Mouse (Mus musculus): ENCODE results near the gene Ccn2. TPM values are rescaled to one million over a fixed set of nuclear protein-coding genes. Genes with fewer than 3 reads are reported as not detected.
"Not testable (repeated sequence)": the region's sequence is repeated elsewhere in the genome, so short reads cannot be mapped to it uniquely, and the experiment has no call there.

Gene Ccn2
- polyA plus RNA-seq, 1 experiment = 7.2 TPM

DNA sequence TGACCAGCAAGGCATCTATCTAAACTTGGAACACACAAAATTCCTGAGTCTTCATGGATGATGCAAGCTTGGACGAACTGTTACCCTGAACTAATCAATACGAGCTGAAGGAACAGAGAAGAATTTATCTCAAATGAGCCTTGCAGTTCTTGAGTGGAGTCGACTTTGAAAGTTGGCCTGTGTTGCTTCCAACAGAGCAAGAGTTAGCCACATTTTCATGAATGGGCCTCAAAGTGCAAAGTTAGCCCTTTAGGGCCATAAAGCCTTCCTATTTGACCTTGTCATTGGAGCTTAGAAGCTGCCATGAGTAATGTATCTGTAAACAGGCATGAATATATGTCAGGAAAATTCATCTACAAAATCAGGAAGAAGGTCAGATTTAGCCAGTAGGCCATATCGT lies 19.5 kb downstream of the Ccn2 start:
- no peak overlapping the region for H3ac ChIP-seq (ENCODE audit: control insufficient read depth, insufficient read length)
- H3K79me2 ChIP-seq (ENCODE audit: control insufficient read depth, insufficient read depth) = no peaks in the 10 kb centered on the region
- TF ChIP-seq POLR2A (IDR thresholded peaks at IDR 0.05; ENCODE audit: insufficient read length, low read depth) = no peak
- TF ChIP-seq SRF (IDR thresholded peaks at IDR 0.05; ENCODE audit: control insufficient read depth, insufficient read length, low read depth) = no peak
- TF ChIP-seq MYOD1 (IDR thresholded peaks at IDR 0.05; ENCODE audit: control insufficient read depth in 1 of 3, insufficient read length in 2 of 3, low read depth in 2 of 3) = no peak
- no peak for TF ChIP-seq TCF12 (IDR thresholded peaks at IDR 0.05; ENCODE audit: insufficient read depth, poor library complexity, severe bottlenecking)
- TF ChIP-seq MAX (IDR thresholded peaks at IDR 0.05; ENCODE audit: low read depth) = no peak
- H3K36me3 ChIP-seq (ENCODE audit: control insufficient read depth, insufficient read depth) = no peaks in the 10 kb centered on the region
- no peaks in the 10 kb centered on the region for H3K27me3 ChIP-seq (ENCODE audit: control insufficient read depth, insufficient read depth, insufficient read length)
- no peak overlapping the region for H3K4me2 ChIP-seq (ENCODE audit: low read depth)
- no peak overlapping the region for H3K4me3 ChIP-seq

DNA sequence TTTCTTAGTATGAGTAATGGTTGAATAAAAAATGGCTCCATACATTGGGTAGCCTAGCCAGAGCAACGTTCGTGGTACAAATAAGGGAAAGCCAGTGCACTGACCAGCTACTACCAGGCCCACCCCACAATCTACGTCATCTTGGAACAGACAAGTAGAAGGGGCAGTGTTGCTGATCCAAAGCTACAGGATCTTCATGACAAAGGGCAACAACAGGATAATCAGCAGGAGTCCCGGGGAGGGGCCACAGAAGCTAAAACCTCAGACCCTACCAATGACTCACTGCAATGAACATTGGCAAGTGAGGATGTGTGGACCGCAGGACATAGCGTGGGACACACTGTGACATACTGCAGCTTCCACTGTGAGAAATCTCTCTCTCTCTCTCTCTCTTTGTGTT lies 20.6 kb downstream of the Ccn2 start:
- Histone ChIP-seq H3K36me3 (ENCODE audit: control insufficient read depth, insufficient read depth) (no peaks in the 10 kb centered on the region), H3K27me3 (ENCODE audit: control insufficient read depth, insufficient read depth, insufficient read length) (no peaks in the 10 kb centered on the region), H3K4me3 (no peak overlapping the region), H3K79me2 (ENCODE audit: control insufficient read depth, insufficient read depth) (no peaks in the 10 kb centered on the region), H3ac (ENCODE audit: control insufficient read depth, insufficient read length) (no peak overlapping the region), H3K4me2 (ENCODE audit: low read depth) (no peak overlapping the region)
- no peak for TF ChIP-seq TCF12 (IDR thresholded peaks at IDR 0.05; ENCODE audit: insufficient read depth, poor library complexity, severe bottlenecking)
- TF ChIP-seq CEBPB (IDR thresholded peaks at IDR 0.05; ENCODE audit: insufficient read depth, poor library complexity, severe bottlenecking) = no peak
- TF ChIP-seq REST (IDR thresholded peaks at IDR 0.05; ENCODE audit: insufficient read depth, insufficient read length) = no peak
- no peak for TF ChIP-seq SRF (IDR thresholded peaks at IDR 0.05; ENCODE audit: control insufficient read depth, insufficient read length, low read depth)
- TF ChIP-seq POLR2A (IDR thresholded peaks at IDR 0.05; ENCODE audit: insufficient read length, low read depth) = no peak
- no peak for TF ChIP-seq E2F4 (IDR thresholded peaks at IDR 0.05; ENCODE audit: insufficient read depth)
- no peak for TF ChIP-seq POLR2AphosphoS2 (IDR thresholded peaks at IDR 0.05; ENCODE audit: insufficient read length, low read depth)
- TF ChIP-seq MYOD1 (IDR thresholded peaks at IDR 0.05; ENCODE audit: control insufficient read depth in 1 of 3, insufficient read length in 2 of 3, low read depth in 2 of 3) = no peak
- no peak for TF ChIP-seq MYOG (IDR thresholded peaks at IDR 0.05; ENCODE audit: control insufficient read depth in 1 of 3, insufficient read depth in 1 of 3, insufficient read length in 2 of 3, low read depth in 2 of 3)
- TF ChIP-seq TCF3 (IDR thresholded peaks at IDR 0.05; ENCODE audit: insufficient read length, low read depth) = no peak
- TF ChIP-seq MAX (IDR thresholded peaks at IDR 0.05; ENCODE audit: low read depth) = no peak
- TF ChIP-seq USF1 (IDR thresholded peaks at IDR 0.05; ENCODE audit: low read depth) = no peak

DNA sequence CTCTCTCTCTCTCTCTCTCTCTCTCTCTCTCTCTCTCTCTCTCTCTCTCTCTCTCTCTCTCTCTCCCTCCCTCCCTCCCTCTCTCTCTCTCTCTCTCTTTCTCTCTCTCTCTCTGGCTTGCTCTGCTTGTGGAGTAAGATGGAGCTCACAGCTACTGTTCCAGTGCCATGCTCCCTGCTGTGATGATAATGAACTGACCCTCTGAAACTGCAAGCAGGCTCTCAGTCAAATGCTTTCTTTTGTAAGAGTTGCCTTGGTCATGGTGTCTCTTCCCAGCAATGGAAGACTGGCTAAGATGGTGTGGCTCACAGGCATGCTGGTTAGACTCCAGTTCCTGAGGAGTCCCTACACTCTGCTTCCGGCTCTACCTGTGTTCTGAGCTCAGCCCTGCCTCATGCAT lies 21.3 kb downstream of the Ccn2 start:
- H3K4me2 ChIP-seq (ENCODE audit: low read depth); H3K79me2 ChIP-seq (ENCODE audit: control insufficient read depth, insufficient read depth); H3K27me3 ChIP-seq (ENCODE audit: control insufficient read depth, insufficient read depth, insufficient read length); H3K4me3 ChIP-seq; H3ac ChIP-seq (ENCODE audit: control insufficient read depth, insufficient read length); H3K36me3 ChIP-seq (ENCODE audit: control insufficient read depth, insufficient read depth): not testable (repeated sequence)

DNA sequence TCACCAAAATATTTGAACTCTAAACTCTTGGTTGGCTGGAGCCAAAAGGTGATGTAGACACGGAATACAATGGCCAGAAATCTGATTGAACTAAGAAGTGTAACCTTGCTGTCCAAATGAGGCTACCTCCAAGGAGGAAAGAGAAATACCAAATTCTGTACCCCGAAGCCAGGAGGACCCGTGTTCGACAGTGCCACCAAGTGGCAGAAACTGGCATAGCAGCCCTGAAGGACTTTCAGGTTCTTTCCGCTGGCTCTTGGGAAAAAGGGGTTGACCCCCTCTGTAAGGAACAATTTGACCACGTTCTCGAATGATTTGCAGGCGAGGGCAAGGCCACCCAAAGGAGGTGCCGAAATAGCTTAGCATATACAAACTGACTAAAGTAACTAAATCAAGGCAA lies 26.3 kb downstream of the Ccn2 start:
- Histone ChIP-seq H3K27me3 (ENCODE audit: control insufficient read depth, insufficient read depth, insufficient read length) (no peaks in the 10 kb centered on the region), H3K4me3 (no peak overlapping the region), H3K4me2 (ENCODE audit: low read depth) (no peak overlapping the region), H3K79me2 (ENCODE audit: control insufficient read depth, insufficient read depth) (no peaks in the 10 kb centered on the region), H3K36me3 (ENCODE audit: control insufficient read depth, insufficient read depth) (no peaks in the 10 kb centered on the region), H3ac (ENCODE audit: control insufficient read depth, insufficient read length) (no peak overlapping the region)
- no peak for TF ChIP-seq MYOG (IDR thresholded peaks at IDR 0.05; ENCODE audit: control insufficient read depth in 1 of 3, insufficient read depth in 1 of 3, insufficient read length in 2 of 3, low read depth in 2 of 3)
- no peak for TF ChIP-seq TCF3 (IDR thresholded peaks at IDR 0.05; ENCODE audit: insufficient read length, low read depth)
- TF ChIP-seq USF1 (IDR thresholded peaks at IDR 0.05; ENCODE audit: low read depth) = no peak
- TF ChIP-seq TCF12 (IDR thresholded peaks at IDR 0.05; ENCODE audit: insufficient read depth, poor library complexity, severe bottlenecking) = no peak
- TF ChIP-seq SRF (IDR thresholded peaks at IDR 0.05; ENCODE audit: control insufficient read depth, insufficient read length, low read depth) = no peak

DNA sequence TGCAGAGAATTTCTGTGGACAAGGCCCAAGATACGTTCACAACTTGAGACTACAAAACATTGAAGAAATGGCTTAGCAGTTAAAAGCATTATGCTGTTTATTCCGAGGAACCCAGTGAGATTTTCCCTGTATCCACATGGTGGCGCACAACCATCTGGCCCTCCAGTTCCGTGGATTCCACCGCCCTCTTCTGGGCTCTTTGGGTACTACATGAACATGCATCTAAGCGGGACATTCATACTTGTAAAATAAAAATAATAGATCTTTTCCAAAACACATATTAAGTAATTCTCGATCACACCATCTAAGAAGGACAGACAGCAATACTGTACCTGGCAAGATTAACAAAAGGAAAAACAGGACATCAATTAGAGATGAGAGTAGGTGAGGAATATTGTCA lies 27.3 kb downstream of the Ccn2 start:
- TF ChIP-seq REST (IDR thresholded peaks at IDR 0.05; ENCODE audit: insufficient read depth, insufficient read length) = no peak
- TF ChIP-seq E2F4 (IDR thresholded peaks at IDR 0.05; ENCODE audit: insufficient read depth) = no peak
- TF ChIP-seq USF1 (IDR thresholded peaks at IDR 0.05; ENCODE audit: low read depth) = no peak
- TF ChIP-seq TCF3 (IDR thresholded peaks at IDR 0.05; ENCODE audit: insufficient read length, low read depth) = no peak
- TF ChIP-seq TCF12 (IDR thresholded peaks at IDR 0.05; ENCODE audit: insufficient read depth, poor library complexity, severe bottlenecking) = no peak
- no peak for TF ChIP-seq MAX (IDR thresholded peaks at IDR 0.05; ENCODE audit: low read depth)
- TF ChIP-seq MYOD1 (IDR thresholded peaks at IDR 0.05; ENCODE audit: control insufficient read depth in 1 of 3, insufficient read length in 2 of 3, low read depth in 2 of 3) = no peak
- TF ChIP-seq SRF (IDR thresholded peaks at IDR 0.05; ENCODE audit: control insufficient read depth, insufficient read length, low read depth) = no peak
- TF ChIP-seq MYOG (IDR thresholded peaks at IDR 0.05; ENCODE audit: control insufficient read depth in 1 of 3, insufficient read depth in 1 of 3, insufficient read length in 2 of 3, low read depth in 2 of 3) = no peak
- no peak for TF ChIP-seq POLR2A (IDR thresholded peaks at IDR 0.05; ENCODE audit: insufficient read length, low read depth)
- TF ChIP-seq POLR2AphosphoS2 (IDR thresholded peaks at IDR 0.05; ENCODE audit: insufficient read length, low read depth) = no peak
- TF ChIP-seq CEBPB (IDR thresholded peaks at IDR 0.05; ENCODE audit: insufficient read depth, poor library complexity, severe bottlenecking) = no peak
- Histone ChIP-seq H3K4me3 (no peak overlapping the region), H3K4me2 (ENCODE audit: low read depth) (peak overlapping the region; percentile 13), H3K36me3 (ENCODE audit: control insufficient read depth, insufficient read depth) (no peaks in the 10 kb centered on the region), H3K79me2 (ENCODE audit: control insufficient read depth, insufficient read depth) (no peaks in the 10 kb centered on the region), H3ac (ENCODE audit: control insufficient read depth, insufficient read length) (no peak overlapping the region), H3K27me3 (ENCODE audit: control insufficient read depth, insufficient read depth, insufficient read length) (no peaks in the 10 kb centered on the region)

All from myocyte (in vitro differentiated cells).